Mouse (Mus musculus): ENCODE results near the gene Cit.

DNA sequence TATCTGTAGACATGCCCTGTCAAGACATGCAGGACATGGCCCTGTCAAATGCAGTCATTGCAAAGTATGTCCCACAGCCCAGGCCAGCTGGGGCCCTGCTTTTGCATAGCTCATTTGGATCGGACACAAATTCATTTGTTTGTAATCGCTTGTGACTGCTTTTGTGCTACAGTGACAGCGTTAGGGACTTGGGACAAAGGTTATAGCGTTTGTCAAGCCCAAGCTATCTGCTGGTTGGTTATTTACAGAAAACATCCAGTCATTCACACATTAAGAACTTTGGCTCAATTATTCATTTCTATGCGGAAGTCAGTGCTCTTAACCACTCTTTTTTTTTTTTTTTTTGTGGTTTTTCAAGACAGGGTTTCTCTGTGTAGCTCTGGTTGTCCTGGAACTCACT lies 207.1 kb downstream of the Cit start:
- TF ChIP-seq CTCF (IDR thresholded peaks at IDR 0.05) (no peak), POLR2A (IDR thresholded peaks at IDR 0.05; ENCODE audit: insufficient read depth, low read depth, low read length) (no peak), EP300 (IDR thresholded peaks at IDR 0.05; ENCODE audit: insufficient read depth, low read depth, low read length) (no peak)

Data from heart, adult 2 months (tissue).